Comparison of ENCODE assay signal across 10 mouse cellular contexts in the genomic region with DNA sequence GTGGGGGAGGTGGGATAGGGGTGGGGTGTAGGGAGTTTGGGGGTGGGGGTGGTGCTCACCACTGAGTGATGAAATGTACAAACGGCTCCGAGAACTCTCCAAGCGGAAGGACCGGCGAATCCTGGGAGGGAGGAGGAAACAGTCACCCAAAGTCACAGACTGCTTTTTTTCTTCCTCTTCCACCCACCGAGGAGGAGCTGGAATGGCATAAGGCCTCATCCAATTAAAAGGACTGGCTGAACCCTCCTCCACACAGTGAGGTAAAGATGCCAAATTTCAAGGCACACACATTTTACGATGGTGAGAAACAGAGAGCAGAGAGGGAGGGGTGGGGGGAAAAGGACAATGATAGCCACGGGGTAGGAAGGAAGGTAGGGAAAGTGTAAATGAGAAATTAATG. TPM values are rescaled to one million over a fixed set of nuclear protein-coding genes. Genes with fewer than 3 reads are reported as not detected.
DNase-seq lines count a peak whose midpoint lies in the region; ATAC-seq lines count a peak whose summit lies in the region.
"Had no signal": no experiment of that assay in that cellular context is flagged by ENCODE, and none has a peak within 500 bp of the region (broad histone marks: within the 10 kb centered on the region; RNA-seq: fewer than 3 reads in every experiment).

No protein-coding gene starts in this region.

- no peak overlapping the region for H3K9ac ChIP-seq in heart, embryonic 16.5 days (ENCODE audit: low read length)
- no peak overlapping the region; the same call in 1 of the 2 replicates for H3K9ac ChIP-seq in midbrain, embryonic 14.5 days (replicated peaks; ENCODE audit: low read length)
- H3K9ac ChIP-seq in midbrain, embryonic 11.5 days (ENCODE audit: low read length): no peak overlapping the region
- no peak overlapping the region for H3K9ac ChIP-seq in forebrain, embryonic 15.5 days (replicated peaks)
- no peak overlapping the region for H3K9ac ChIP-seq in limb, embryonic 12.5 days (replicated peaks)
- H3K9ac ChIP-seq: limb, embryonic 15.5 days had no signal

- H3K9me3 ChIP-seq in heart, embryonic 16.5 days (replicated peaks; ENCODE audit: control insufficient read depth, low read length): peaks cover 4% of the 10 kb centered on the region
- H3K9me3 ChIP-seq in midbrain, embryonic 14.5 days (ENCODE audit: control insufficient read depth, low read length): no peaks in the 10 kb centered on the region
- H3K9me3 ChIP-seq in midbrain, embryonic 11.5 days (ENCODE audit: control insufficient read depth, low read length): no peaks in the 10 kb centered on the region
- no peaks in the 10 kb centered on the region for H3K9me3 ChIP-seq in forebrain, embryonic 15.5 days
- H3K9me3 ChIP-seq in limb, embryonic 12.5 days: peaks cover 3% of the 10 kb centered on the region; the same call in 1 of the 2 replicates
- H3K9me3 ChIP-seq: limb, embryonic 15.5 days had no signal

- no peak for DNase-seq in heart, adult 9 months (ENCODE audit: low spot score in 2 of 2)
- DNase-seq in midbrain, embryonic 14.5 days: no peak
- DNase-seq in midbrain, embryonic 11.5 days (ENCODE audit: low spot score, missing footprints): no peak
- DNase-seq in adipocyte (ENCODE audit: low spot score): no peak
- no peak for DNase-seq in thymus, postnatal 14 days

- H3K4me3 ChIP-seq in heart, embryonic 16.5 days (ENCODE audit: low read length): peak overlapping the region; percentile 1; the same call in 1 of the 2 replicates
- no peak overlapping the region for H3K4me3 ChIP-seq in midbrain, embryonic 14.5 days (replicated peaks; ENCODE audit: low read depth, low read length)
- H3K4me3 ChIP-seq in midbrain, embryonic 11.5 days (ENCODE audit: low read depth, low read length): no peak overlapping the region
- no peak overlapping the region for H3K4me3 ChIP-seq in forebrain, embryonic 15.5 days
- H3K4me3 ChIP-seq in limb, embryonic 12.5 days (replicated peaks): no peak overlapping the region
- H3K4me3 ChIP-seq: limb, embryonic 15.5 days; myocyte had no signal

- no peak for ATAC-seq in heart, embryonic 16.5 days (replicated peaks; ENCODE audit: extremely low read depth, insufficient read depth, low FRiP score)
- ATAC-seq in midbrain, embryonic 14.5 days (ENCODE audit: low FRiP score, low TSS enrichment): no peak
- no peak for ATAC-seq in midbrain, embryonic 11.5 days (ENCODE audit: low FRiP score)
- ATAC-seq in forebrain, embryonic 15.5 days (replicated peaks): no peak; the same call in 1 of the 2 replicates
- no peak for ATAC-seq in limb, embryonic 12.5 days (ENCODE audit: insufficient number of reproducible peaks, insufficient read depth, low FRiP score, low TSS enrichment, low read depth)

- H3K27me3 ChIP-seq in heart, embryonic 16.5 days (ENCODE audit: control insufficient read depth, insufficient read depth, low read length): no peaks in the 10 kb centered on the region
- H3K27me3 ChIP-seq in midbrain, embryonic 14.5 days (ENCODE audit: control insufficient read depth, insufficient read depth, low read length): no peaks in the 10 kb centered on the region
- H3K27me3 ChIP-seq in midbrain, embryonic 11.5 days (ENCODE audit: control insufficient read depth, insufficient read depth, low read length): no peaks in the 10 kb centered on the region
- H3K27me3 ChIP-seq in forebrain, embryonic 15.5 days: no peaks in the 10 kb centered on the region
- H3K27me3 ChIP-seq in limb, embryonic 12.5 days: no peaks in the 10 kb centered on the region
- H3K27me3 ChIP-seq: limb, embryonic 15.5 days had no signal

- peak overlapping the region; percentile 53 for H3K4me2 ChIP-seq in heart, embryonic 16.5 days (ENCODE audit: low read depth, low read length)
- H3K4me2 ChIP-seq in midbrain, embryonic 14.5 days (ENCODE audit: low read length): peak overlapping the region; percentile 3; the same call in 1 of the 2 replicates
- no peak overlapping the region for H3K4me2 ChIP-seq in midbrain, embryonic 11.5 days
- H3K4me2 ChIP-seq in forebrain, embryonic 15.5 days (replicated peaks): peak overlapping the region; percentile 25
- H3K4me2 ChIP-seq in limb, embryonic 12.5 days: peak overlapping the region; percentile 27
- H3K4me2 ChIP-seq: limb, embryonic 15.5 days had no signal

- 16% methylated on average over 8 of the region's 8 CpGs for WGBS in heart, embryonic 16.5 days
- 15% methylated on average over 8 of the region's 8 CpGs for WGBS in midbrain, embryonic 14.5 days
- WGBS in midbrain, embryonic 11.5 days: 18% methylated on average over 8 of the region's 8 CpGs
- 5% methylated on average over 8 of the region's 8 CpGs for WGBS in forebrain, embryonic 15.5 days
- under 1% methylated on average over 8 of the region's 8 CpGs for WGBS in limb, embryonic 12.5 days

- H3K36me3 ChIP-seq in heart, embryonic 16.5 days (ENCODE audit: control insufficient read depth, insufficient read depth): peaks cover 6% of the 10 kb centered on the region
- H3K36me3 ChIP-seq in midbrain, embryonic 14.5 days (ENCODE audit: control insufficient read depth, insufficient read depth, low read length): no peaks in the 10 kb centered on the region; the same call in 1 of the 2 replicates
- no peaks in the 10 kb centered on the region for H3K36me3 ChIP-seq in midbrain, embryonic 11.5 days (ENCODE audit: control insufficient read depth, insufficient read depth, low read length)
- no peaks in the 10 kb centered on the region for H3K36me3 ChIP-seq in forebrain, embryonic 15.5 days
- H3K36me3 ChIP-seq in limb, embryonic 12.5 days: peaks cover 13% of the 10 kb centered on the region; the same call in 1 of the 2 replicates

- H3K4me1 ChIP-seq in heart, embryonic 16.5 days (ENCODE audit: control insufficient read depth, insufficient read depth, low read length): peaks cover 31% of the 10 kb centered on the region
- H3K4me1 ChIP-seq in midbrain, embryonic 14.5 days (ENCODE audit: control insufficient read depth, insufficient read depth, low read length): peaks cover 20% of the 10 kb centered on the region
- peaks cover 11% of the 10 kb centered on the region for H3K4me1 ChIP-seq in midbrain, embryonic 11.5 days (ENCODE audit: control insufficient read depth, insufficient read depth, low read length)
- H3K4me1 ChIP-seq in forebrain, embryonic 15.5 days: peaks cover 22% of the 10 kb centered on the region
- H3K4me1 ChIP-seq in limb, embryonic 12.5 days (replicated peaks): peaks cover 60% of the 10 kb centered on the region

- no peak overlapping the region for H3K27ac ChIP-seq in heart, embryonic 16.5 days (ENCODE audit: low read length)
- H3K27ac ChIP-seq in midbrain, embryonic 14.5 days (replicated peaks; ENCODE audit: low read depth, low read length): no peak overlapping the region
- H3K27ac ChIP-seq in midbrain, embryonic 11.5 days (ENCODE audit: low read depth, low read length): no peak overlapping the region
- no peak overlapping the region; the same call in 1 of the 2 replicates for H3K27ac ChIP-seq in forebrain, embryonic 15.5 days (replicated peaks)
- H3K27ac ChIP-seq in limb, embryonic 12.5 days: no peak overlapping the region
- H3K27ac ChIP-seq: limb, embryonic 15.5 days had no signal

RNA-seq across cellular contexts. Expression of gene Skor1, which starts 48.5 kb away (rescaled TPM):
- polyA plus RNA-seq in heart, embryonic 16.5 days (2015; fragmentation: Nextera tagmentation; extraction: Ambion mirVana): not detected in 2 replicates
- polyA plus RNA-seq in midbrain, embryonic 14.5 days (2014; fragmentation: Nextera tagmentation; extraction: Ambion mirVana): 5.0 TPM in 2 replicates
- polyA plus RNA-seq in midbrain, embryonic 11.5 days (2014; fragmentation: Nextera tagmentation; extraction: Ambion mirVana): 0.05 and 0.10 TPM in 2 replicates
- polyA plus RNA-seq in forebrain, embryonic 15.5 days (2015; fragmentation: Nextera tagmentation; extraction: Ambion mirVana): 0.36 and 0.61 TPM in 2 replicates
- 0.11 and 0.12 TPM in 2 replicates for polyA plus RNA-seq in limb, embryonic 12.5 days (2016; fragmentation: Nextera tagmentation; extraction: Ambion mirVana)
